Mouse (Mus musculus): ENCODE results near the gene Arhgap23.

The Arhgap23 gene

DNA sequence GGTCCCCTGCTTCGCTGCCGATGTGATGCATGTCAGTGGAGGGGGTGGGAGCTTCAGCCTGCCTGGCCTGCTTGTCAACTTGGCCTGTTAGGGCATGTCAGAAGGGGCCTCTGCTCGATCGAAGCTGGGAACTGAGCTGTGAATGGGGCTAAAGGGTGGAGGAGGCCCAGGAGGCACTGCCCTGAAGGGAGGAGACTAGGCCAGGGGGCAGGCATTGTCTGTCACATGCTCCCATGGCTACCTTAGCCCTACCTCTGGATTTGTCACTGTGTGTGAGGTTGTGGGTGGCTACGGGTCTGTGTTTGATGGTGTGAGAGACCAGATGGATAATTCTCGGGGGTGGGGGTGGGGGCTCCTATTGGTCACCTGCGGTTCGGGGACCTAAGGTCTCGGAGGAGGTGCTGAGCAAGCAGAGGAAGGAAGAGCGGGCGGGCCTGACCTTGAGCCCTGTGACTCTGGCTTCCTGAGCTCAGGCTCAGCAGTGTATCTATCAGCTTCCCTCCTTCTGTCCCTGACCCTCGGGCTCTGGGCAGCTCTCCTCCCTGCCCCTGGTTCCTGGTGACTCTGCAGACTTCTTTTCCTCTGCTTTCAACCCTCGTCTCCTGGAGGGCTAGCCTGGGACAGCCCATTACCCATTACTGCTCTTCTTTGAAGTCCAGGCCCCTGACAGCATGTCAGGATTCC lies 20.6 kb downstream of the Arhgap23 start:
- peak; percentile 25 for DNase-seq (ENCODE audit: low read depth)

DNA sequence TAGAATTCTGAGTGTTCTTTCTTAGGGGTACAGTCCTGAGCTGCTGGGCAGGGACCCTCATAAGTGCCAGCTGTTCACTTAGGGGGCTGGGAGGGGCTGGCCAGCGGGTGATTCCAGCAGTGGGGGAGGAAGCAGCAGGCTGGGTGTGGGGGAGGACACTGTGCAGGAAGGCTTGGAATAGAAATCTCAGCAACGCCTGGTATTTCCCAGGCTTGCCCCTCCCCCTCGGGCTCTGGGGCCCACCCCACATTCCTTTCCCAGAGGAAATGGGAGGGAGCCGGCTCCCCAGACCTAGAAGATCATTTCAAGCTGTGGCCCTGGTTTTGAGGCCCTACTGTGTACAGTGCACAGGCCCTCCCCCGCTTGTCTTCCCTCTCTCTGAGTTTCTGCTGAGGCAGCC lies 22.4 kb downstream of the Arhgap23 start:
- no peak for DNase-seq (ENCODE audit: low read depth)

DNA sequence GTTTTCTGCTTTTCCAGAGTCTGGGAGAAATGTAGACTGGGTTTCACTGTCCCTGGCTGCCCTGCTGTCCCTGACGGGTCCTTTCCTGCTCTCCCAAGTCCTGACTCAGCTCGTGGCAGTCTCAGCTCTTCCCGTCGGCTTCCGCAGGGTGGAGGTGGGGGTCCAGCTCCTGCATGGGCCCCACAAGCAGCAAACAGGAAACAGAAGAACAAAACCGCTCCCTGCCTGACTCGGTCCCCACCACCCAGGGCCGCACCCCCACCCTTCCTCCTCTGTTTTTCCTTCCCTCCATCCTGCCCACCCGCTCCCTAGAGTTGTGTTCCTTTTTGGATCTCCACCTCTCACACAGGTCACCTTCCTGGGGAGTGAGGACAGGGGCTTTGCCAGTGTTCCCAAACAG lies 23.5 kb downstream of the Arhgap23 start:
- DNase-seq (ENCODE audit: low read depth), result no peak

DNA sequence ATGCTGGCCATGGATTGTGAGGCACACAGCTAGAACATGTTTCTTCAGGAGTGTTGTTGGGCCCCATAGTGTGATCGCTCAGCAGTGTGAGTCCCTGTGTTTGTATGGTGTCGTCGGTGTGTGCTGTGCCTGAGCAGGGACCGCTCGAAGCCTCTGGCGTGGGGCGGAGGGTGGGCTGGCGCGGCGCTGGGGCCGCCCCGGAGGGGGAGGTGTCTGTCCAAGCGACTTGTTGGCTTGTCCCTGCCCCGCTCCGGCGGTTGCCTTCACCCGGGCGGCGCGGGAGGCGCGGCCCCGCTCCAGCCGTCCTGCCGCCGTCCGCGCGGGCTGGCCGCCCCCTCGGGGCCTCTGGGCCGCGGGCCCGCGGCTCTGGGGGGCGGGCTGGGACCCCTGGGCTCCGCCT lies 24.6 kb downstream of the Arhgap23 start:
- no peak for DNase-seq (ENCODE audit: low read depth)

DNA sequence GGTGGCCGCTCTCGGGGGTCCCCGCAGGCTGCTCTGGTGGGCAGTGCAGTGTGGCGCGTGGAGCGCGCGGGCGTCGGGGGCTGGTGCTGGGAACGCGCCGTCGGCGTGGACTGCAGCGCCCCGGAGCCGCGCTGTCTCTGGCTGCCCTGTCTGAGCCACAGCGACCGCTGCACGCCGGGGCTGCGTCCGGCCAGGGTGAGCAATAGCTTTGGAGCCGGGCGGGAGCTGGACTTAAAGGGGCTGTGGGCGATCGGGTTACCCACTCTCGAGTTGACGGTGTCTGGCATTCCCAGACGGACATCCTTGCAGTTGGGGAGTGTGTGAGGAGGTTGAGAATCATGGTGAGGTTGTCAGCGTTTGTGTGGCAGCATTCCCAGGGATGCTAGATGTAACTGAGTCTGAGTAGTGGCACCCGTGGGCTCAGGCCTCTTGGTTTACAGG lies 25.1 kb downstream of the Arhgap23 start:
- no peak for DNase-seq (ENCODE audit: low read depth)

DNA sequence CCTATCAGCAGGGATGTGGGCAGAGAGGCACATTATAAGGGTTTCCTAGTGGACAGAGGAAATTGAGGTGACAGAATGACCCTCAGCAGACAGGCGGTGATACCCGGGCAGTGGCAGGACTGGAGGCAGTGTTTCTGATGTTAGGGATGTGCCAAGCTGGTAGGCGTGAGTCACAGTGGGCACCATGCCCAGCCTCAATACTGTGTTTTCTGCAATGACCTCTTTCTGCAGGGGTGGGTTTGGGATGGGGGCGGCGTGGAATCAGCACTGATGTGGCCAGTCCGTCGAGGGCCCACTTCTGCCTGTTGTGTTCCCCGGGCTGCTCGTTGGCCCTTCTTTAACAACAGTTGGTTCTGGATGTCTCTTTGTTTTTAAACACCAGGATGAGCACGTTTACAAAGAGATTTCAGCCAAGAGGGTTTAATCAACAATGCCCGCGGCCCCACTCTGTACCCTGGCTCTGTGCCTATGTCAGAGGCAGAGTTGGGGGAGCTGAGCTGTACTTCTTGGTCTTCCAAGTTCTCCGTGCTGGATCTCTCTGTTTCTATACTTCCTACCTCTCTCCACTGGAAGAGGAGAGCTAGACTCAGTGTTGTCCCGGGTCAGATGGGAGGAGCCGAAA lies 25.8 kb downstream of the Arhgap23 start:
- DNase-seq (ENCODE audit: low read depth), result no peak

DNA sequence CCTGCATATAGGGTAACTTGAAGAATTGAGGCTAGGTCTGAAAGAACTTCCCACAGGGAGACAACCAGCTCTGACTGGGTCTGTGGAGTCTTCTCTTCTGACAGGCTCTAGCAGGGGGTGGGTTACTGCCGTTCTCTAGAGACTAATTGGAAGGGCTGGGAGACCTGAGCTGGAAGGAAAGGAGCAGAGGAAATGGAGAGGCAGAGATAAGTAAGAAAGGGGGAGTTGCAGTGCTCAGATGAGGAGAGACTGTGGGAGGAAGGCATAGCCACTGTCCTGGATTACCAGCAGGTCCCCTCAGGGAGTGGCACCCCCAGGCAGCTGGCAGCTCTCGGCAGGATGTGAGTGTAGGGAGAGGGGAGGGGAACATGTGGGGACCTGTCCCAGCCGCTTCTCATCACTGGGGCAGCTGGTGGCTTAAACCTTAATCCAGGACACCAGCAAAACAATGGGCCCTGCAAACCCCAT lies 26.4 kb downstream of the Arhgap23 start:
- no peak for DNase-seq (ENCODE audit: low read depth)

DNA sequence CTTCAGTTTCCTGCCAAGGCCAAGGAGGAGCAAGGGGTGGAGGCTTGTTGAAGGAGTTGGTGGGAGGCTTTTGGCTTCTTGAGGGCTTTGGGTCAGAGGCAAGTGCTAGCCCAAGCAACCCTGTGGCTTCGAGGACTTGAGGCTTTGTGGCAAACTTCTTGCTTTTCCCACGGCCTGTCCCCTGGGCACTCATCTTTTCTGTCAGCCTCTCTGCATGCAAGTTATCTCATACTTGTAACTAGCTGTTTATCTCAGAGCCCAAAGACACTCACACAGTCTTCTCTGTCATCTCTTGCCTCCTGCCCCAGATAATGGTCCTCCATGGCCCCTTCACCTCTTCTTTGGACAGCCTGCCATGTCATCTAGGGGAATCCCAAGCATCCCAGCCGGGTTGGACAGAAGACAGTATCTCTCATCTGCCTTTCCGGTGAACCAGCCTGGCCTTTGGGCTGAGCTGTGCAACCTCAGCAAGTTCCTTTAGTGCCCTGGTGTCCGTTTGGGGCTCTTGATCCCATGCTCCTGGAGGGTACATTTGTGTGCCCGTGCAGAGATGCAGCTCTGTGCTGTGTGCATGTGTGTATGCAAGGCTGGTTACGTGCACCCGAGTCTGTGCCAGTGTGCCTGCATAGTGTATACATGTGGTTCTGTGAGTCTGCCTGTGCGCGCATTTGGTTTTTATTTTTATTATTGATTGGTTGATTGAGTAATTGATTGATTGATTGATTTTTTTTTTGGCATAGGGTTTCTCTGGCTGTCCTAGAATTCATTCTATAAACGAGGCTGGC lies 27.8 kb downstream of the Arhgap23 start:
- DNase-seq (ENCODE audit: low read depth), result no peak

DNA sequence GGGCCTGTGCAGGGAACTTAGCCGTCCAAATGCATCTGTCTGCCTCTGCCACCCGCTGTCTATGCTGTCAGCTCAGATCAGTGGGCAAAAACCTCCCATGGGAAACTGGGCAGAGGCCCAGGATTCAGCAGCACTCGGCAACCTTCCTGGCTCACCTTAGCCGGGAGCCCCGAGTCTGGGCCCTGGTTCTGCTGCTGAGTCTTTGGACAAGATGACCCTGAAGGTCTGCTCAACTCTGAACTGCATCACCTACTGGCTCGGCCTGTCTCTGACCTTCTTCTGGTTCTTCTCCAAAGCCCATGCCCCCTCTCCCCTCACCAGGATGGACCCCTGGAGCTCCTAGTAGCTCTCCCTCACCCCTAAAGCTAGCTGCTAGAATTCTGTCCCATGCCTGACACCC lies 30.3 kb downstream of the Arhgap23 start:
- DNase-seq (ENCODE audit: low read depth), result no peak

DNA sequence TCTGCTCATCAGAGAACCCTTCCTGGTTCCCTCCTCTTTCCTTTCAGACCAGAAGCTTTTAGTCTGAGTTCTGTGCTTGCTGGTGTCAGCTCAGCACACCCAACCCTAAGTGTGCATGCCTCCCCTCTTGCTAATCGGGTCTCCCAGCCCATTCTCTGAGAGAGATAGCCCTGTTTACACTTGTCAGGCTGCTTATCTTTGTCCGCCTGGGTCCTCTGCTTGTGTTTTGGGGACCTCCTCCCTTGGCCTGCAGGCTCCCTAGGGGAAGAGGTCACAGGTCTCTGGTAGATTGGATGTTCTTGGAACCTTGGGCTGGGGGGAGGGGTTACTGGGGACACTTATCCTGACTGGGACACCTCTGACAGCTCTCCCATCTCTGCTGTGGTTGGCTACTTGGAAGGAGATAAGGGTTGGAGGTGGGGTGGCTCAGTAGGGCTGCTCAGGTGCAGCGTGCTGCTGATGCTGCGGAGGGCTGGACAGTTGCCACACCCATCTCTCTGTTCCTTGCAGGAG lies 30.7 kb downstream of the Arhgap23 start:
- no peak for DNase-seq (ENCODE audit: low read depth)

DNA sequence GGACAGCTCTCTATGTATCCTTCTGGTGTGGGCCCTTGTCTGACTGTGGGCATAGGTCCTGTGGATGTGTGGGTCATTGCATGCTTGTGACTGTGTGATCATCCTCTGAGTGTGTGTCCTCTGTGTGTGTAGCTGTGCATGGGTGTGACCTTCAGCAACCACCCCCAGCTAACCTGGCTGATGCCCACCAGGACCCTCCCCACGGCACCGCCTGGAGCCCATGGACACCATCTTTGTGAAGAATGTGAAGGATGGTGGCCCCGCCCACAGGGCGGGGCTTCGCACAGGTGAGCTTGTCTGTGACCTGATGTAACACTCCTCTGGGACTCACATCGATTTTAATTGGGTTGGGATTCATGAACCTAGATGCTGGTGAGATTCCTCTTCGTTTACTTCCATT lies 32.6 kb downstream of the Arhgap23 start:
- no peak for DNase-seq (ENCODE audit: low read depth)

DNA sequence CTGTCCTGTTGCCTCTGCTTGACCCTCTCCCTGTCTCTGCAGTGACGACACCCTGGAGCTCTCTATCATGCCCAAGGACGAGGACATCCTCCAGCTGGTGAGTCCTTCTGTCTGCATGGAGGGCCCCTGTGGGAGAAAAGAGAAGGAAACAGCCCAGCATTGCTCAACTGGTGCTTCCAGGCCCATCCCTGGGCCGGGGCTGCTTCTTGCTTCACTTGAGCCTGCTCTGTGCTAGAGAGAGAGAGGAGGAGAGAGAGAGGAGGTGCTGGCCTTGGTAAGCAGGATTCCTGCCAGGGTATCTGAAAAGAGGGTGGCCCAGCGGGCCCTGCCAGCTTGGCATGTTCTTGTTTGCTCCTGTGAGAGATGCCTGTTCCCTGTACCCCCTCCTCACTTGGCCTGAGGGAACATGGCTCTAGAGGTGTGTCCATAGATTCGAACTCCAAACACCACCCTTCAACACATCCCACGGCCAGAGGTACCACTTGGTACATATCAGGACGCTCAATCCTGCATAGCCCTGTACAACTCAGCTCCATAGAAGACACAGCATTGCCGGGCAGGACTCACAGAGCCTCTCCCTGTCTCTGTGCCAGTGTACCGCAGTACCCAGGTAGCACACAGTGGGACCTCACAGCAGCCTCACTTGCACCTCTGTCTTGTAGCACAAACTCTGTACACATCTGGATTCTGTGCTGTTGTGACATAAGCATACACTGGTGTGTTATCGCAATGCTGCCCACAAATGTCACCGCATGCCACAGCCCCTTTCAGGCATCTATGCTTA lies 33.5 kb downstream of the Arhgap23 start:
- no peak for DNase-seq (ENCODE audit: low read depth)

DNA sequence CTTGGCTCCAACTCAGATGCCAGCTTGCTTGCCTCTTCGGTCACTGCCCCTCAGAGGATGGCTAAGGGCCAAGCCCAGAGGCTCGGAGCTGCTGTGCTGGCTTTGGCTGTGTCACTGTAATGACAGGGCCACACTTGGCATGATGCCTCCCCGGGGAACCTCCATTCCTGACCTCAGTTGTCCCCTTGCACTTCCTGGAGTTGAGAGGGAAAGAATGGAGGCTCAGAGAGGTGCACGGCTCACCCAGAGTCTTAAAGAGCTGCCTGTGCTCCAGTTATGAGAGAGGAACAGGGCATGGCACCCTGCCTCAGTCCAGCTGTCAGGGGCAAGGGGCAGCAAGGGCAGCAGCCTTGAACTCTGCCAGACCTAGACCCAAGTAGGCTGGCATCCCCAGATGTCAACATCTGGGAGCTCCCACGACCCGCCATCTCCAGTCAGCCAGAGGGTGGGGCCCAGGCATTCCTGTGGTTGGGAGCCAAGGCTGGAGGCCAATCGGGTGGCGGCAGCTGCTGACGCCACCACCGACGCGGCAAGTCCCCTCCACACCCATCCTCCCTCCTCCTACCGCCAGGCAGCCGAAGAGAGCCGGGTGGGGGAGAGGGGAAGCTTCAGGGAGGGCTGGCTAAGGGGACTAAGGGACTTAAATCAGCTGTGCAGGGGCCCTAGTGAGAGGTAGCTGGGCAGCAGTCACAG lies 34.4 kb downstream of the Arhgap23 start:
- no peak for DNase-seq (ENCODE audit: low read depth)

DNA sequence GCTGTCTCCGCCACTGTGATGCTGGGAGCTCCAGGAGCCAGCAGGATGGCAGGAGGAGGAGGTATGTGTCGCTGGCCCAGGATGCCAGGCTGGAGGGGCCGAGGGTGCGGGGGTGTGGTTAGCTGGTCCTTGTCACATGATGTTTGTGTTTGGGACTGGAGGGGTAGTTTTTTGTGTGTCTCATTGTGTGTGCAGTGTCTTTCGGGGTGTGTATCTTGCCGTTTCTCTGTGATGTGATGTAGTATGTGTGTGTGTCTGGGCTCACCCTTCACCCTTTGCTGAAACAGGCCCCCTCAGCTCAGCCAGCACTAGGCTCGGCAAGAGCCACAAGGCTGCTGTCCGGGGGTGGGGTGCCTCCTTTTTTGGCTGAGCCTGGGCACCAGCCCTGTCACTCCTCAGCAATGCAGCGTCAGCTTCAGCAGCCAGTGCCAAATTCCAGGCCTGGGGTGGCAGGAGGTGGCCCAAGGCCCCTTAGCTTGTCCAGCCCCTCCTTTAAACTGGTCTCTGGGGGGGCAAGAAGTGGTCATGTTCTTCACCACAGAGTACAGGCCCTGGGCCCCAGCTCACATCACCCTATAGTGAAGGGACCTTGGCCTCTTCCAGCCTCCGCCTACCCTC lies 35.1 kb downstream of the Arhgap23 start:
- no peak for DNase-seq (ENCODE audit: low read depth)

DNA sequence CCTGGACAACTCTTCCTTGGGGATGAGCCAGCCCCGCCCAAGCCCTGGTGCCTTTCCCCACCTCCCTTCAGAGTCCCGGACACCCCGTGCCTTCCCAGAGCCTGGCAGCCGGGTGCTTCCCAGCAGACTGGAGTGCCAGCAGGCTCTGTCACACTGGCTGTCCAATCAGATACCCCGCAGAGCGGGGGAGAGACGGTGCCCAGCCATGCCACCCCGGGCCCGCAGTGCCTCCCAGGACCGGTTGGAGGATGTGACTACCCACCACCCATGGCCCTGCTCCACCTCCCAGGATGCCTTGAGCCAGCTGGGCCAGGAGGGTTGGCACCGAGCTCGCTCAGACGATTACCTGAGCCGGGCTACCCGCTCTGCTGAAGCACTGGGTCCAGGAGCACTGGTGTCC lies 36.3 kb downstream of the Arhgap23 start:
- no peak for DNase-seq (ENCODE audit: low read depth)

DNA sequence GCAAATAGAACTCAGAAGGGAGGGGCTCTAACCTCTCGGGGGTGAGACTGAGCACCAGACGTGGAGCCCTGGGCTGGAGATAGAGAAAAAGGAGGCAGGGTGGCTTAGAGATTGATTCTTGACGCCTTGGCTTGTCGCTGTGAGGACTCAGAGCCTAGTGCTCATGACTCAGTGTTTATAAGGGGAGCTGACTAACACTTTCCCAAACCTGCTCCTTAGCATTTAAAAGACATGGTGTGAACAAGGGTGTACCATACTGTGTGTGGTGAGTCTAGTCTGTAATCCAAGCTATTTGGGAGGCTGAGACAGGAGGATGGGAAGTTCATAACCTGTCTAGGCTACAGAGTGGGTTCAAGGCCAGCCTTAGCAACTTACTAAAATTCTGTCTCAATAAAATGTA lies 41.8 kb downstream of the Arhgap23 start:
- DNase-seq (ENCODE audit: low read depth), result no peak

DNA sequence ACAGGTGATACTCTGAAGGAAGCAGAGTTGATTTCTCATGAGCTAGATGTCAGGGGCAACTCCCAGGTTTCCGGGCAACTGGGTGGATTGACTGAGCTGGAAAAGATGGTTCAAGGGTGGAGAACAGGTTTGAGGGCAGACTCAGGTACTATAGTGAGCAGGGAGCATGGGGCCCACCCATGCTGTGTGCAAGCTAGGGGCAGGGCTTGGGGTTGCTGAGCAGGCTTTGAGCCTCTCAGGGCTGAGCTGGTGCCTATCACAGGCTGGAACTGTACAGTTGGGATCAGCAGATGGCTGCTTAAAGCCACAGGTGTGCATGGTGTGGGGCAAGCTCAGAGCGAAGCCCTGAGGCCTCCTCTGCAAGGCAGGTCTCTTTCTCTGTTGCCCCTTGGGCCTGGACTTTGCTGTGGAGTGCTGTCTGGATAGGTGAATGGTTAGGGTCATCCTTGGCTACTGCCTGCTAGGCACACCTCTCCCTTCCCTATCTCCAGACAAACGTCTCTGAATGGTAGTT lies 46.0 kb downstream of the Arhgap23 start:
- no peak for DNase-seq (ENCODE audit: low read depth)

DNA sequence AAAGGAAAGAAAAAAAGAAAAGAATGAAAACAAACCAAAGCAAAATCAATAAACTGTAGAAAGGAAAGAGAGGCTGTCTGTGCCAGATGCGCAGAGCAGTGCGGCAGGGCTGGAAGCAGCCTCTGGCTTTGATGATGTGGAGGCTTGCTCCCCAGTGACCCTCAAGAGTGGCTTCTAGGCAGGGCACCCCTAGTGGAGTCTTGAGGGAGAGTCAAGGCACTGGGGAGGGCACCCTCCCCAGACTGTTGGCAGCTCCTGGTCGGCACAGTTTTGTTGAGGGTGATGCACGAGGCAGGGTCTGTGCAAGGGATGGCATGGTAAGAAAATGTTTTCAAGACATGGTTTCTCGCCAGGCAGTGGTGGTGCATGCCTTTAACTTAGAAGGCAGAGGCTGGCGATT lies 47.2 kb downstream of the Arhgap23 start:
- DNase-seq (ENCODE audit: low read depth), result no peak

DNA sequence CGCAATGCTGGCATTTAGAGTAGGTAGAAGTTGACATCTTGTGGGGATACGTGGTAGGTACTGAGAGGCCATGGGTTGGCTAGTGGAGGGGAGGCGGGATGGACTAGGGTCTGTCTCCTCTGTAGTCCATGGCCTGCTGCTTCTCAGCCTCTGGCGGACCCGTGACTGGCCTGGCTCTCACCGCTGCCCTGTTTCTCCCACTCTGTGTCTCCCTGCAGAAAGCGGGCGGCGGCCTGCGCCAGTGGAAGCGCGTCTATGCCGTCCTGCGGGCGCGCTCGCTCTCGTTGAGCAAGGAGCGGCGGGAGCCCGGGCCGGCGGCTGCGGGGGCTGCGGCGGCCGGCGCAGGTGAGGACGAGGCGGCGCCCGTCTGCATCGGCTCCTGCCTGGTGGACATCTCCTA lies 47.8 kb downstream of the Arhgap23 start:
- no peak for DNase-seq (ENCODE audit: low read depth)

DNA sequence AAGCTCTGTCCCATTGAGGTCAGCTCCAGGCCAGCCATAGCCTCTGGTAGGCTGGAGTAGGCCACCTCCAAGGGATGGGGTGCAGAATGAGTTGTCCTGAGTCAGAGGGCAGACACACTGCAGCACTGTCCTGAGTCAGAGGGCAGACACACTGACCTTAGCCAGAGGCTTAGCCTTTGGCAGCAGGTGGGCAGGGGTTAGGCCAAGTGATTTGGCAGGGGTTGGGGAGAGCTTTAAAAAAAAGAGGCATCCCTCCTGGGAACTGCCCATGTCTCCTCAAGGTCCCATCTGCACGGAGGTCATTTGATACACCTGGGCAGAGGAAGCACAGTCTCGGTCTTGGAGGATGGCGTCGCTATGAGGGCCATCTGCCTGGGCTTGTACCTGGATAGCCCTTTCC lies 48.7 kb downstream of the Arhgap23 start:
- DNase-seq (ENCODE audit: low read depth), result no peak

DNA sequence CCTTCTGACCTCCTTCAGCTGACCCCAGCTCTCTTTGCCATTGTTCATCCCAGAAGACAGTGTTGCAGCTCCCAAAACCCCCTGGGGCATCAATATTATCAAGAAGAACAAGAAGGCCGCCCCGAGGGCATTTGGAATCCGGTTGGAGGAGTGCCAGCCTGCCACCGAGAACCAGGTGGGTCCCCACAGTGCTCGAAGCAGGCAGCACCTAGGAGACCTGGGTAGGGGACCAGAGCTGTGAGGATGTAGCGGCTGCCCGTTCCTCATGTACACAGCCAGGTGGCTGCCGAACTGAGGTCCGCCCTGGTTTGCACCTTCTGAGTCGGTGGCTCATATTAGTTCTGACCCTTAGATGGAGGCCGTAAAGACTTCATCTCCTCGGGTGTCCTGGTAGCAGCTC lies 50.6 kb downstream of the Arhgap23 start:
- no peak for DNase-seq (ENCODE audit: low read depth)

All from induced T-regulatory cell, adult 2 months (primary cell).